Mouse (Mus musculus) mouse trophoblast stem cell (cell line): ENCODE measurements around the gene Pla2g1b.

ENCODE experiments used
- in situ Hi-C, 2 experiments: fragments of 300-500 bp; cut with MseI, MboI; formaldehyde crosslinking; loops; 2 replicates in 1 of 2; 3 replicates in 1 of 2; pipeline ENCODE4 v1.15.1; 2025

The Pla2g1b gene

GRCm38 (mm10) chr5:115444130-115444529 is 21.9 kb upstream of the Pla2g1b start:
- in situ Hi-C loops = loop anchor here (5.0 kb wide), 1 partner anchor 87 kb away; no protein-coding TSS in a partner anchor

GRCm38 (mm10) chr5:115447108-115447507 is 19.0 kb upstream of the Pla2g1b start:
- in situ Hi-C loops = no loop called here

- in situ Hi-C loops = no loop called here
Observed at GRCm38 (mm10) chr5:115449247-115449646, 16.8 kb upstream of the Pla2g1b start.

DNA sequence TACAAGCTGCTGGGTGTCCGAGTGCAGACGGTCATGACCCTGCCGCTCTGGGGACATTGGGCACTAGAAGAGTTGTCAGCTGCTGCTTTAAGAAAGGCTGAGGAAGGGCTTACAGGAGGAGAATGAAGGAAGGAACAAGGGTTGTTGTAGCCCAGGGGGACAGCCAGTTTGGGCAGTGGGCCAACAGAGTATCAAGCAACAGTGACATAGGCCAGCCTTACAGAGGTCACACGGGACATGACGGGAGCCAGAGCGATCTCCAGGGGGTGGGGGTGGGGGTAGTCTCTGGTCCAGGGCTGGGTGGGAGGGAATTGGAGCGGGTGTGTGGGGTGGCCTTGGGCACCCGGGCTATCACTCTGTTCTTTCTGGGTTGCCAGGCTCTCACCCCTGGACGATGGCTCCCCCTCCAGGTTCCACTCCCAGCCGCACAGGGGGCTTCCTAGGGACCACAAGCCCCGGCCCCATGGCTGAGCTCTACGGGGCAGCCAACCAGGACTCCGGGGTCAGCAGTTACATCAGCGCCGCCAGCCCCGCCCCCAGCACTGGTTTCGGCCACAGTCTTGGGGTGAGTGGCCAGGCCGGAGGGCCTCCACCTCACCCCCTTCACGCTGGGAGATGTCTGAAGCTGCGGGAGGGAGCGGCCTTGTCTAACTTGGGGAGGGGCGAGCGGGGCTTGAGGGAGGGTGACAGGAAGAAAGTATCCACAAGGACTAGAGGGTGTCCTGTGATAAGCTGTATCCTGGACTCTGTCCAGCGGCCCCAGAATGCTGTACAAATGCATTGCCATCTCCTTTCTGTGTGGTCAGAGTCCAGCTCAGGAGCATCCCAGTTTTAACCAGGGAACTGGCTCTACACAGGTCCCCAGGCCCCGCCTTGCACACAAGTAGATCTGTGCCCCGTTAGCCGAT is 15.4 kb upstream of the Pla2g1b start:
- in situ Hi-C loops = no loop called here

DNA sequence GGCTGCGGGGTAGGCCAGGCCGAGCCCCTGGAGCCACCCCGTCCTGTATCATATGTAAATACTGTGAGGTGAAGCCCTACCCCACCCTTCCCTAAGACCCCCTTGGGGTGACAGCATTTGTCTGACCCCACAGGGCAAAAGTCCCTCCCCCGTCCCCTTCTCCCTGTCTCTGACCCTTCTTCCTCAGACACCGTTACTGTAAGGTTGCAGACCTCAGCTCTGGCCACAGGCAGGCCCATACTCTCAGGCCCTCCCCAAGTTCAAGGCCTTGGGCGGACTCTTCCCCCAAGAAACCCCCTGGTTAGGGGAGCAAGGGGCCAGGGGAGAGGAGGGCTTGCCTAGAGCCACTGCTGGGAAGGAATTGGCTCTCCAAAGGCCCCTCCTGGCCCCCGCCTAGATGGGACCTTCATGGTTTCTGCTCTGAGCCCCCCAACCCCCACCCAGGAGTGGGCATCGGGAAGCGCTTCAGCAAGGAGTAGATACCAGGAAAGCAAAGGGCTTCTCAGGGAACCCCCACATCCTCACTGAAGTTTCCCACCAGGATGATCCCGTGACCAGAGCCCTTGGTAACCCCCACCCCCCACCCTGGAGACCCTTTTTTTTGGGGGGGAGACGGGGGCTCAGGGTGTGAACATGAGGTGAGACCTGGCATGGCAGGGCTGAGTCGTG is 11.5 kb upstream of the Pla2g1b start:
- in situ Hi-C loops = no loop called here

DNA sequence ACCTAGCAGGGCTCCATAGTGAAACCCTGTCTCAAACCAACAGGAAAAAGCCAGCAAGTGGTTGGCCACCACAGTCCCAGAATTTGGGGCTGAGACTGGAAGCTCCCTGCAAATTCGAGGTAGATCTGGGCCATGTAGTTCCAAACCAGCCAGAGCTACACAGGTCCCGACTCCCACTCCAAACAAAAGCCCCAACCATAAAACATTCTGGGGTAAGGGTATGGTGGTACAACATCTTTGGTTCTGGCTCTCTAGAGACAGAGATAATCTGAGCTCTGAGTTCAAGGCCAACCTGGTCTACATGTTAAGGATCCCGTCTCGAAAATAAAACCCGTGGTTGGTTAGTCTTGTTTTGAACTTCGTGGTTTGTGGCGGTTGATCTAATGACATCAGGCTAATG is 10.2 kb upstream of the Pla2g1b start:
- in situ Hi-C loops = no loop called here

DNA sequence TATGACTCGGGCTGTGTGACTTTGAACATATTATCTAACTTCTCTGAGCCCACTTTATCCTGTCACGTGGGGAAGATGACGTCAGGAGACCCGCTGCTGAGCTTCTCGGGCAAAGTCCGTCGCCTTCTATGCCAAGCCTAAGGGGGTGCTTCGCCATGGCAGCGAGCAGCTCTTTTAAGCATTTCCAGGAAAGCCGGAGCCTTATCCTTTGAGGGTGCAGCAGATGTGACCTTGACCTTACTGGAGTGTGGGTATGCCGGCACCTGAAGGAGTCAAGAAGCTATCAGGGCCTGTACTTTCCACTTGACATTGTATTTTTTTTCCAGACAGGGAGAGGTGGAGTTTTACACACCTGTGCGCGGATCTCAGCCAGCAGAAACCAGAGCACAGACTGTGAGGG is 7.1 kb upstream of the Pla2g1b start:
- in situ Hi-C loops = no loop called here

GRCm38 (mm10) chr5:115464408-115465115 is 1.5 kb upstream of the Pla2g1b start:
- in situ Hi-C loops = no loop called here

GRCm38 (mm10) chr5:115469791-115470190 is 3.7 kb downstream of the Pla2g1b start:
- in situ Hi-C loops = no loop called here

DNA sequence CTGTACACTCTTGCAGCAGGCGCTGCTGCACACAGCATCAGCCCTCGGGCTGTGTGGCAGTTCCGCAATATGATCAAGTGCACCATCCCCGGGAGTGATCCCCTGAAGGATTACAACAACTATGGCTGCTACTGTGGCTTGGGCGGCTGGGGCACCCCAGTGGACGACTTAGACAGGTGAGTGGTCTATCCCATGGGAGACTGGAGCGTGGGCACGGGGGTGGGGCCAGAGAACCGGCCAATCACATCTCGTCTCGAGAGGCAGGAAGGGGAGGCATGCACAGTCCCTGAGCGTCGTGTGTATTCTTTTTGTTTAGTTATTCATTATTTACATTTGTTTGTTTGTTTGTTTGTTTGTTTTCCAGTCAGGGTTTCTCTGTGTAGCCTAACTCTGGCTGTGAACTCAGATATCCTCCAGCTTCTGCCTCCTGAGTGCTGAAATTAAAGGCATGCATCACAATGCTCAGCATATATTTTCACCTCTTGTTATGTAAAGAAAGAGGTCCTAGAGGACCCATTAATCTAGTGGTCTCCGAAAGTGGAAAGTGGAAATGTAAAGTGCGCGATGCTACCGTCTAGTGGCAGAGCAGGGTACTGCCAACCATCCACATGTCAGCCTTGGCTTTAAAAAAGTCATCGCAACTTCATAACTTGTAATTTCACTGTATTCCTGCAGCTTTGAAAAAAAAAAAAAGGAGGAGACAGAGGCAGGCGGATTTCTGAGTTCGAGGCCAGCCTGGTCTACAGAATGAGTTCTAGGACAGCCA is 4.9 kb downstream of the Pla2g1b start:
- in situ Hi-C loops = no loop called here

DNA sequence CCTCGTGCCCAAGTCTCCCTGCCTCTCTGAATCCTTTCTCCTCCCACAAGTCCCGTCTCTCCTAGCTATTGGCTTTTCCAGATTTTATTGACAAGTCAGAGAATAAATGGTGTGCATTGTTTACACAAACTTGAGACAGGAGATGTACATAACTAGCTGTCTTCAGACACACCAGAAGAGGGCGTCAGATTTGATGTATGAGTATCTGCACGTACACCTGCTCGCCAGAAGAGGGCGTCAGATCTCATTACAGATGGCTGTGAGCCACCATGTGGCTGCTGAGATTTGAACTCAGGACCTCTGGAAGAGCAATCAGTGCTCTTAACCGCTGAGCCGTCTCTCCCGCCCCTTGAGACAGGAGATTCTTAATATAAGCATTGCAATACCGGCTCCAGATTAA is 7.1 kb downstream of the Pla2g1b start:
- in situ Hi-C loops = no loop called here

GRCm38 (mm10) chr5:115474174-115474828 is 8.2 kb downstream of the Pla2g1b start:
- in situ Hi-C loops = no loop called here

- in situ Hi-C loops = no loop called here
Observed at GRCm38 (mm10) chr5:115475337-115476106, 9.5 kb downstream of the Pla2g1b start.

GRCm38 (mm10) chr5:115476107-115476727 is 10.2 kb downstream of the Pla2g1b start:
- in situ Hi-C loops = no loop called here

- in situ Hi-C loops = no loop called here
Observed at GRCm38 (mm10) chr5:115479561-115479960, 13.5 kb downstream of the Pla2g1b start.

GRCm38 (mm10) chr5:115480101-115480500 is 14.0 kb downstream of the Pla2g1b start:
- in situ Hi-C loops = no loop called here

DNA sequence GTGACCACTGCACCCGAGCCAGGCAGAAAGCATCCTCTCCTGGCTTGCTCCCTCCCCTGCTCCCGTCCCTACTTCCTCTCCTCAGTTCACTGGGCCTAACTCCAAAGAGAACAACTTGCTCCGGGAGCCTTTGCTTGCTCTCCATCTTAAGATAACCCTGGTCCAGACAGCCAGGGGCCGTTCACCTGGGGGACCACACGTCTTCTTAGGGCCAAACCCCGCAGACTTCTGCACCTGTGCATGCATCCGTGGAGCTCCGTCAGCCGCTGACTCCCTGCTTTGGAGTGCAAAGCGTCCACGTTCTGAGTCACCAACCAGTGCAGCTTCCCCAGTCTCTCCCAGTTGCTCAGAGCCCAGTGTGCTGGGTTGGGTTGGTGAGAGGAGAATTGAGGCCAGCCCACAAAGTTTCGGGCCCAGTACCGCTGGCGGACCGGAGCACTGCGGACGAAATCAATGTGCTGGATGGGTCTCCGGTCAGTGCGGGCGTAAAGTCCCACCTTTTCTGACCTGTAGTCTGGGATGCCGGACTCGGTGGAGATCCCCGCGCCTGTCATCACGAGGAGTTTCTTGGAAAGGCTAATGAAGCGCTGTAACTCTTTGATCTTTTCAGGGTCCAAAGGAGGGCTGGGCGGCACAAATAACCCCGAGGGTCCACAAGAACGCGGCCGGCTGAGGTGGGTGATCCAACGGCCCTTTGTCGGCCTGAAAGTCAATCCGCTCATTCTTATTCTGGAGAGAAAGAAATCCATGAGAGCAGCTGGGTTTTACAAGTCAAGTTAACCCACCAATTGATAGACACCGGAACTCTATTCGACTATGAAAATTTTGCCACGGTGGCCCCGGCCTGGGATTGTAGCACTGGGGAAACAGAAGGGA is 16.6 kb downstream of the Pla2g1b start:
- in situ Hi-C loops = no loop called here

GRCm38 (mm10) chr5:115483385-115483784 is 17.3 kb downstream of the Pla2g1b start:
- in situ Hi-C loops = no loop called here
